Mouse (Mus musculus): ENCODE data around the gene Nr2f1.

DNA sequence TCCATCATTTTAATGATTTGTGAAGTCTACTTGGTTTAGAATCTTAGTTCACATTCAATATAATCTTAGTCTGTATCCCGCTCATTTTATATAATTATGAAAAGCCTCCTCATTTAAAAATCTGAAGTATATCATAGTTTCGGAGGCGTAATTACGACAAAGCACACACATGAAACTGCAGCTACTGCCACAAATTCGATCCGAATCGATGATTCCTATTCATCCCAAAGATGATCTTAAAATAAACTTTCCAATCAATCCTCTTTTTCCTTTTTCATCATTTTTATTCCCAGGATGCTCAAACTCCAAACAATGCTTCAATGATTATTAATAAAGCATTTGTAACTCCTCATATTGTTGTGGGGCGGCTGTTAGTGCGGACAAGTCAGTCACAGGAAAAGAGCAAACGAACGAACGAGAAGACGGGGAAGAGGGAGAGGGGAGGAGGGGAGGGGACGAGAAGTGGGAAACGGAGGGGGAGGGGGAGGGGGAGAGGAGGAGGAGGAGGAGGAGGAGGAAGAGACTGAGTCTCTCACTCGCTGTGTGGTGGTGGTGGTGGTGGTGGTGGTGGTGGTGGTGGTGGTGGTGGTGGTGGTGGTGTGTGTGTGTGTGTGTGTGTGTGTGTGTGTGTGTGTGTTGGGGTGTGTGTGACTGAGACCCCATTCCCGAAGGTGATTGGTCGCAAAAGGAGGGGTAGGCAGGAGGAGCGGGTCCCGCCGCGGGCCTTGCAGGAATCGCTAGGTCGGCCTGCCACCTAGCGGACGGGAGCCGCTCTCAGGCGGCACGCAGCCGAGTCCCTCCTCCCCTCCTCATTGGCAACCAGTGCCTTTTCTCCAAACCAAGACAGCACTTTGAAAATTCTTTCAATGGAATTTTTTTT is 1.7 kb upstream of the Nr2f1 start:
- peak; percentile 72 for TF ChIP-seq CTCF (conservative IDR thresholded peaks at IDR 0.05; ENCODE audit: insufficient read depth, insufficient read length, low read depth, low read length)
- no peak for TF ChIP-seq POLR2A (IDR thresholded peaks at IDR 0.05; ENCODE audit: low read depth, low read length)

All from kidney, adult 2 months (tissue).